Mouse (Mus musculus): ENCODE results near the gene Col13a1.

- TF ChIP-seq POLR2A (IDR thresholded peaks at IDR 0.05; ENCODE audit: insufficient read depth, low read depth, low read length) (no peak), CTCF (IDR thresholded peaks at IDR 0.05; ENCODE audit: insufficient read depth, low read depth, low read length) (no peak)
Observed at GRCm38 (mm10) chr10:61967207-61967606, 11.7 kb downstream of the Col13a1 start.
